Mouse (Mus musculus) heart, embryonic 14.5 days (tissue): Measurements from ENCODE around the gene Gm10096. TPM values are rescaled to one million over a fixed set of nuclear protein-coding genes. Genes with fewer than 3 reads are reported as not detected.
"Not testable (repeated sequence)": the region's sequence is repeated elsewhere in the genome, so short reads cannot be mapped to it uniquely, and the experiment has no call there.

Experiments
- ATAC-seq: fragments of 200-750 bp; cut with Nextera tagmentation; 2 replicates; pipeline ENCODE4 v1.8.0; 2017; ENCODE audit warnings: low read depth, moderate TSS enrichment; ENCODE audit not compliant: insufficient number of reproducible peaks, insufficient read depth, low FRiP score
- H3K27ac ChIP-seq, 2 experiments: fragments of 200-500 bp in 1 of 2; fragments of 300-500 bp in 1 of 2; sonication (generic) in 1 of 2; replicated peaks in 1 of 2; 2 replicates each; pipeline ENCODE4 v1.5.1; 2012 to 2014; ENCODE audit warnings: low read depth in 2 of 2, low read length in 2 of 2, control low read depth in 1 of 2, mild to moderate bottlenecking in 1 of 2, mixed read lengths in 1 of 2; ENCODE audit not compliant: control insufficient read depth in 1 of 2, insufficient read depth in 1 of 2
- H3K27me3 ChIP-seq: fragments of 300-500 bp; sonication (generic); 2 replicates; pipeline ENCODE4 v1.6.1; 2014; ENCODE audit warnings: mild to moderate bottlenecking, low read length, control low read depth; ENCODE audit not compliant: control insufficient read depth, insufficient read depth
- H3K36me3 ChIP-seq: fragments of 300-500 bp; sonication (generic); 2 replicates; pipeline ENCODE4 v1.6.1; 2014; ENCODE audit warnings: mild to moderate bottlenecking, control low read depth, low read length, mixed read lengths; ENCODE audit not compliant: control insufficient read depth, insufficient read depth
- H3K4me1 ChIP-seq, 2 experiments: fragments of 200-500 bp in 1 of 2; fragments of 300-500 bp in 1 of 2; sonication (generic) in 1 of 2; 2 replicates each; pipeline ENCODE4 v1.6.1; 2012 to 2014; ENCODE audit warnings: low read length in 2 of 2, control low read depth in 1 of 2, mixed read lengths in 1 of 2; ENCODE audit not compliant: control insufficient read depth in 2 of 2, insufficient read depth in 2 of 2
- H3K4me2 ChIP-seq: fragments of 300-500 bp; sonication (generic); 2 replicates; pipeline ENCODE4 v1.6.1; 2014; ENCODE audit warnings: mild to moderate bottlenecking, low read length
- H3K4me3 ChIP-seq, 2 experiments: fragments of 200-500 bp in 1 of 2; fragments of 300-500 bp in 1 of 2; sonication (generic) in 1 of 2; 2 replicates each; pipeline ENCODE4 v1.5.1; 2012 to 2014; ENCODE audit warnings: low read length in 2 of 2, mild to moderate bottlenecking in 2 of 2, control low read depth in 1 of 2, low read depth in 1 of 2, moderate library complexity in 1 of 2; ENCODE audit not compliant: control insufficient read depth in 1 of 2, insufficient read depth in 1 of 2
- H3K9ac ChIP-seq: fragments of 300-500 bp; sonication (generic); 2 replicates; pipeline ENCODE4 v1.6.1; 2014; ENCODE audit warnings: mild to moderate bottlenecking, low read length
- H3K9me3 ChIP-seq: fragments of 300-500 bp; sonication (generic); 2 replicates; pipeline ENCODE4 v1.6.1; 2016; ENCODE audit warnings: low read length, control low read depth; ENCODE audit not compliant: control insufficient read depth
- WGBS: fragments of 180-500 bp; shearing (Covaris S2); extraction: QIAGEN DNeasy Blood & Tissue Kit; methylation state at CpG from one replicate; pipeline ENCODE4 v1.1.7; 2014; 5-methylcytosine and 5-hydroxymethylcytosine counted together
- polyA plus RNA-seq: library from polyadenylated mRNA; unstranded; fragments of >200 nt; fragmentation: Nextera tagmentation; extraction: Ambion mirVana; gene quantifications from 2 replicates; pipeline ENCODE4 v1.2.1, GENCODE M21; 2014

Gm10096 gene
- not detected in 2 replicates for polyA plus RNA-seq

- not testable (repeated sequence) for H3K4me3 ChIP-seq, H3K9ac ChIP-seq, H3K27ac ChIP-seq, H3K4me2 ChIP-seq, H3K4me1 ChIP-seq, H3K9me3 ChIP-seq, H3K36me3 ChIP-seq, H3K27me3 ChIP-seq, ATAC-seq
- WGBS = no CpG with 5 or more reads among the region's 5 CpGs
Measured at GRCm38 (mm10) chrX:28954602-28955001, at the start of gene Gm10096. Gene Gm10096, minus strand, starts transcription at chrX:28954702.
